Mouse (Mus musculus): Measurements from ENCODE around the gene Flii. TPM values are rescaled to one million over a fixed set of nuclear protein-coding genes. Genes with fewer than 3 reads are reported as not detected.
A peak's percentile ranks its signal among the peaks of the same experiment; 100 is the strongest.

Flii gene
- 71.8 and 78.7 TPM in 2 replicates for total RNA-seq (2012; rRNA removed)
- polyA plus RNA-seq (2012; ENCODE audit: insufficient read depth in 1 of 2, insufficient read length in 2 of 2, low read depth in 1 of 2, low replicate concordance in 2 of 2, missing spikeins in 1 of 2): 100 to 1,000 TPM in 1 of 2 experiments, not detected in 1; 111 TPM

GRCm38 (mm10) chr11:60726601-60727391 lies at the start of gene Flii:
Flii (minus strand) TSS chr11:60727263.
- Histone ChIP-seq H3K4me3 (ENCODE audit: control insufficient read depth in 1 of 2, insufficient read depth in 1 of 2, low read depth in 2 of 2, low read length in 2 of 2) (peak within 1 kb of the TSS; percentile 97), H3K4me1 (ENCODE audit: control insufficient read depth in 1 of 2, insufficient read depth in 2 of 2, low read length in 2 of 2) (peaks cover 3 to 20% of the 10 kb centered on the region in 2 experiments; a peak in 3 of 4 replicates), H3K9me3 (replicated peaks; ENCODE audit: insufficient read depth, low read length) (no peaks in the 10 kb centered on the region), H3K27ac (ENCODE audit: control insufficient read depth, low read depth, low read length) (peak within 1 kb of the TSS; percentile 72), H3K79me2 (ENCODE audit: control insufficient read depth, insufficient read depth, low read length, poor library complexity) (peaks cover 5% of the 10 kb centered on the region), H3K36me3 (ENCODE audit: control insufficient read depth in 1 of 2, insufficient read depth in 2 of 2, low read length in 2 of 2) (peaks cover 0 to 5% of the 10 kb centered on the region in 2 experiments; a peak in 3 of 4 replicates), H3K9ac (ENCODE audit: control insufficient read depth, low read depth, low read length, poor library complexity, severe bottlenecking) (peak within 1 kb of the TSS; percentile 87), H3K27me3 (ENCODE audit: control insufficient read depth in 1 of 2, insufficient read depth in 2 of 2, low read length in 2 of 2) (no peaks in the 10 kb centered on the region)
- peak; percentile 86 for DNase-seq (ENCODE audit: low read depth, low spot score)
- no peak for TF ChIP-seq NELFE (IDR thresholded peaks at IDR 0.05; ENCODE audit: low read depth, low read length)
- no peak for TF ChIP-seq CHD1 (IDR thresholded peaks at IDR 0.05; ENCODE audit: low read depth, low read length)
- peak; percentile 23; the same call in 1 of the 2 replicates for TF ChIP-seq MXI1 (IDR thresholded peaks at IDR 0.05; ENCODE audit: low read depth, low read length)
- no peak for TF ChIP-seq MAZ (IDR thresholded peaks at IDR 0.05; ENCODE audit: low read depth, low read length)
- 0 out of 2 replicates have a peak, but pooled peaks have one; percentile 12 for TF ChIP-seq NRF1 (IDR thresholded peaks at IDR 0.05; ENCODE audit: insufficient read depth, low read depth, low read length, poor library complexity, severe bottlenecking)
- TF ChIP-seq TCF12 (IDR thresholded peaks at IDR 0.05; ENCODE audit: low read depth, low read length): peak; percentile 16; the same call in 1 of the 2 replicates
- TF ChIP-seq ETS1 (IDR thresholded peaks at IDR 0.05; ENCODE audit: low read depth, low read length): no peak
- no peak for TF ChIP-seq RCOR1 (IDR thresholded peaks at IDR 0.05; ENCODE audit: low read depth, low read length)
- no peak for TF ChIP-seq ZMIZ1 (IDR thresholded peaks at IDR 0.05; ENCODE audit: low read depth, low read length)
- no peak for TF ChIP-seq E2F4 (IDR thresholded peaks at IDR 0.05; ENCODE audit: borderline replicate concordance, low read depth, low read length)
- TF ChIP-seq HCFC1 (IDR thresholded peaks at IDR 0.05; ENCODE audit: low read depth, low read length): peak; percentile 46
- no peak for TF ChIP-seq ZC3H11A (IDR thresholded peaks at IDR 0.05; ENCODE audit: low read depth, low read length)
- TF ChIP-seq GATA1 (IDR thresholded peaks at IDR 0.05; ENCODE audit: low read depth, low read length): no peak
- no peak for TF ChIP-seq EP300 (IDR thresholded peaks at IDR 0.05; ENCODE audit: low read depth in 1 of 2, low read length in 2 of 2)
- TF ChIP-seq SMC3 (IDR thresholded peaks at IDR 0.05; ENCODE audit: low read depth, low read length): 0 out of 2 replicates have a peak, but pooled peaks have one; percentile 0
- TF ChIP-seq MEF2A (IDR thresholded peaks at IDR 0.05; ENCODE audit: extremely low read depth, insufficient replicate concordance, low read depth, low read length, poor library complexity, severe bottlenecking): no peak
- TF ChIP-seq MYC (IDR thresholded peaks at IDR 0.05; ENCODE audit: low read depth, low read length): no peak
- TF ChIP-seq SIN3A (IDR thresholded peaks at IDR 0.05; ENCODE audit: low read length): no peak
- TF ChIP-seq ELF1 (IDR thresholded peaks at IDR 0.05; ENCODE audit: low read depth, low read length): peak; percentile 77; the same call in 1 of the 2 replicates
- TF ChIP-seq MYB (IDR thresholded peaks at IDR 0.05; ENCODE audit: low read depth, low read length): no peak
- no peak for TF ChIP-seq RAD21 (IDR thresholded peaks at IDR 0.05; ENCODE audit: low read depth, low read length)
- TF ChIP-seq POLR2AphosphoS5 (IDR thresholded peaks at IDR 0.05; ENCODE audit: borderline replicate concordance, low read depth, low read length): no peak
- no peak for TF ChIP-seq KAT2A (conservative IDR thresholded peaks at IDR 0.05; ENCODE audit: low read depth, low read length)
- no peak for TF ChIP-seq ZKSCAN1 (IDR thresholded peaks at IDR 0.05; ENCODE audit: low read depth, low read length)
- TF ChIP-seq CHD2 (IDR thresholded peaks at IDR 0.05; ENCODE audit: low read length): no peak
- no peak for TF ChIP-seq MAX (IDR thresholded peaks at IDR 0.05; ENCODE audit: low read length)
- no peak for TF ChIP-seq TAL1 (IDR thresholded peaks at IDR 0.05; ENCODE audit: low read length)
- TF ChIP-seq MAFK (IDR thresholded peaks at IDR 0.05; ENCODE audit: borderline replicate concordance, low read depth, low read length): no peak
- TF ChIP-seq ZNF384 (IDR thresholded peaks at IDR 0.05; ENCODE audit: low read depth, low read length): no peak
- TF ChIP-seq POLR2AphosphoS2 (IDR thresholded peaks at IDR 0.05; ENCODE audit: low read length): peak; percentile 54; the same call in 1 of the 2 replicates
- TF ChIP-seq USF2 (IDR thresholded peaks at IDR 0.05; ENCODE audit: borderline replicate concordance in 1 of 2, insufficient read depth in 1 of 2, low read depth in 1 of 2, low read length in 2 of 2): no peak
- no peak for TF ChIP-seq GABPA (IDR thresholded peaks at IDR 0.05; ENCODE audit: low read depth, low read length)
- peak in 2 of 3 experiments; percentile 51 to 71; a peak in 5 of 6 replicates for TF ChIP-seq CTCF (IDR thresholded peaks at IDR 0.05 in 2 of 3, conservative IDR thresholded peaks at IDR 0.05 in 1 of 3; ENCODE audit: control insufficient read depth in 1 of 3, insufficient read depth in 1 of 3, low read depth in 2 of 3, low read length in 3 of 3, poor library complexity in 1 of 3, severe bottlenecking in 1 of 3)
- TF ChIP-seq TBP (IDR thresholded peaks at IDR 0.05; ENCODE audit: low read depth, low read length): no peak
- TF ChIP-seq UBTF (IDR thresholded peaks at IDR 0.05; ENCODE audit: borderline replicate concordance, insufficient read depth, low read depth, low read length): no peak

Data from MEL (cell line).